Mouse (Mus musculus) testis, adult 2 months (tissue): ENCODE data around the gene Traf2.

ENCODE experiments used
- CTCF ChIP-seq: fragments of 200-500 bp; IDR thresholded peaks from 2 replicates; pipeline ENCODE4 v1.5.1; 2012; ENCODE audit warnings: low read depth, mild to moderate bottlenecking, inconsistent platforms, low read length, moderate library complexity; ENCODE audit not compliant: control insufficient read depth, insufficient read depth, insufficient replicate concordance
- POLR2A ChIP-seq: fragments of 200-500 bp; IDR thresholded peaks from 2 replicates; pipeline ENCODE4 v1.6.1; 2012; ENCODE audit warnings: low read depth, mild to moderate bottlenecking, inconsistent platforms, low read length, moderate library complexity; ENCODE audit not compliant: control insufficient read depth

DNA sequence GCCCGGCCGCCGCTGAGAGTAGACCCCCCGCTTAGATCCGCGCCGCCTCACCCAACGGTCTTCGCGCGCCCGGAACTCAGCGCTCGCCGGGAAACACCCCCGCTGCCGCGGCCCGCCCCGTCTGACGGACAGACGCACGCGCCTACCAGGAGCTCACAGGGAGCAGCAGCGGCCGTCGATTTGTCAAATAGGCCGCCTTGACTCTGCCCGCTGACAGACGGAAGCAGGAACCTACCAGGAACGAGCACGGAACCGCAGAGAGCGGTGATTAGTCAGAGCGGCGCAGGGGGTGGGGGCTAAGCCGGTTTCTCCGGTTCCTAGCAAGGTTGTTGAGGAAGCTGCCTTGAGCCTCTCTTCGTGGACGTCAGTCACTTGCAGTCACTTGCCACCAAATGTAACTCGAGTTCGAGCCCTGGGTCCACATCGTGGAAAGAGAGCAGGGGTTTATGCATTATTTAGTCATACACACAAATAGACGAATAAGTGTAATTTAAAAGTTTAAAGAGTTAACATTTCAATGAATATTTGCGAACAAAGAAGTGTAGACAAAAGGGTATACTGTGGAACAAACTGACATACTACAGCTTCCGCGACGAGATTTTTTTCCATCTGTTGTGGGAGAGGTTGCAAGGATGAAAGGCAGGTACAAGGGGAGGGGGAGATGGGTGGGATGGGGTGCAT lies at the start of gene Traf2:
- no peak for TF ChIP-seq CTCF
- no peak for TF ChIP-seq POLR2A
